Mouse (Mus musculus) stomach, embryonic 15.5 days (tissue): Measurements from ENCODE around the gene Foxe1. TPM values are rescaled to one million over a fixed set of nuclear protein-coding genes. Genes with fewer than 3 reads are reported as not detected.

Experiments
- ATAC-seq: fragments of 200-750 bp; cut with Nextera tagmentation; 2 replicates; pipeline ENCODE4 v1.8.0; 2017; ENCODE audit warnings: low read depth, moderate number of reproducible peaks, moderate TSS enrichment; ENCODE audit not compliant: insufficient read depth, low FRiP score
- H3K27ac ChIP-seq: fragments of 300-500 bp; sonication (generic); 2 replicates; pipeline ENCODE4 v1.5.1; 2015; ENCODE audit warnings: mild to moderate bottlenecking, inconsistent platforms
- H3K27me3 ChIP-seq: fragments of 300-500 bp; sonication (generic); replicated peaks from 2 replicates; pipeline ENCODE4 v1.6.1; 2015; ENCODE audit warnings: inconsistent platforms
- H3K36me3 ChIP-seq: fragments of 300-500 bp; sonication (generic); 2 replicates; pipeline ENCODE4 v1.6.1; 2015; ENCODE audit warnings: inconsistent platforms
- H3K4me1 ChIP-seq: fragments of 300-500 bp; sonication (generic); 2 replicates; pipeline ENCODE4 v1.6.1; 2015; ENCODE audit warnings: inconsistent platforms
- H3K4me2 ChIP-seq: fragments of 300-500 bp; sonication (generic); 2 replicates; pipeline ENCODE4 v1.6.1; 2015; ENCODE audit warnings: mild to moderate bottlenecking, inconsistent platforms
- H3K4me3 ChIP-seq: fragments of 300-500 bp; sonication (generic); replicated peaks from 2 replicates; pipeline ENCODE4 v1.5.1; 2015; ENCODE audit warnings: inconsistent platforms
- H3K9ac ChIP-seq: fragments of 300-500 bp; sonication (generic); 2 replicates; pipeline ENCODE4 v1.6.1; 2015; ENCODE audit warnings: inconsistent platforms
- H3K9me3 ChIP-seq: fragments of 300-500 bp; sonication (generic); 2 replicates; pipeline ENCODE4 v1.6.1; 2016; ENCODE audit warnings: inconsistent platforms
- WGBS: fragments of 180-500 bp; shearing (Covaris S2); methylation state at CpG from one replicate; pipeline ENCODE4 v1.1.7; 2015; 5-methylcytosine and 5-hydroxymethylcytosine counted together
- polyA plus RNA-seq: library from polyadenylated mRNA; unstranded; fragments of >200 nt; fragmentation: Nextera tagmentation; extraction: Ambion mirVana; gene quantifications from 2 replicates; pipeline ENCODE4 v1.2.1, GENCODE M21; 2015

The Foxe1 gene
- polyA plus RNA-seq, 1 experiment from 2014 or later, result 0.71 TPM

DNA sequence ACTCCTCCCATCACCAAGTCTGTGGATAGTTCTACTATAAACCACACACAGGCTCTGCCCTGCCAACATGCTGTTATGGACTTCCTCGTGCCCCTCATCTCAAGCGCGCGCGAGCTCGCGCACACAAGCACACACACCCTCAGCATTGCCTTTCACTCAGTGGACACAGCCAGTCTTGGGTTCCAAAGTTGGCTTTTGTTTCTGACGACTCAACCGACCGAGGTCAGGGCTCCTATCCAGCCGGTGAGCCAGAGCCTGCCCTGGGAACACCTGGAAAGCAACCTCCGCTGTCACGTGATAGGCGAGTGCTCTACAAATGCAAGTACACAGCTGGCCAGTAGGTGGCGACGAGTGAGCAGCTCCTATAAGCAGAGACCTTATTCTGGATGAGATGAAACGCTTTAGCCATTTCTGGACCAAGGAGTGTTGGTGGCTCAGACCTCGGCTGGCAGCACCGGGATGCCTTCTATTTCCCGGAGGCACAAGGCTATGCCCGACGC is 31.5 kb downstream of the Foxe1 start:
- Histone ChIP-seq H3K36me3 (peaks cover 19% of the 10 kb centered on the region), H3K27me3 (no peaks in the 10 kb centered on the region; the same call in 1 of the 2 replicates), H3K4me3 (peak overlapping the region; percentile 36), H3K9me3 (no peaks in the 10 kb centered on the region), H3K27ac (no peak overlapping the region), H3K4me1 (0 out of 2 replicates have a peak, but pooled peaks cover 3% of the 10 kb centered on the region), H3K9ac (no peak overlapping the region), H3K4me2 (peak overlapping the region; percentile 66)
- 26% methylated on average over 22 of the region's 22 CpGs for WGBS
- peak; percentile 56 for ATAC-seq

DNA sequence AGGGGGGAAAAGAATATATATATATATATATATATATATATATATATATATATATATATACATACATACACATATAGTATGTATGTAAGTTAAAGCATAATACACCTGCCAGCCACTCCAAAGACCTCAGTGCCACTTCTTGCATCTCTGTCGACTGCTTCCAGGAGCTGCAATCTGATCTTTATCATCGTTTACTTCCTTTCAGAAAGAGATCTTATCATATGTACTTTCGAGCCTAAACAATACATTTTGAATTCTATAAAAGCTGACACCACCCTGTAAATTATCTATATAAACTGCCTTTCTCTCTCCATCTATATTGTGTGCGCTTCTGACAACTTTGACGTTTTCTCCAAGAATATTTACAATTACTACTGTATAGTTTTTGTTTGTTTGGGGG is 45.1 kb downstream of the Foxe1 start:
- no peak for ATAC-seq
- no peaks in the 10 kb centered on the region for H3K9me3 ChIP-seq
- WGBS, result 17% methylated on average over 5 of the region's 5 CpGs
- peak overlapping the region; percentile 97 for H3K27ac ChIP-seq
- no peaks in the 10 kb centered on the region; the same call in 1 of the 2 replicates for H3K36me3 ChIP-seq
- H3K27me3 ChIP-seq, result no peaks in the 10 kb centered on the region
- no peaks in the 10 kb centered on the region for H3K4me1 ChIP-seq
- H3K9ac ChIP-seq, result peak overlapping the region; percentile 91; the same call in 1 of the 2 replicates
- peak overlapping the region; percentile 71 for H3K4me2 ChIP-seq
- H3K4me3 ChIP-seq, result peak overlapping the region; percentile 69

DNA sequence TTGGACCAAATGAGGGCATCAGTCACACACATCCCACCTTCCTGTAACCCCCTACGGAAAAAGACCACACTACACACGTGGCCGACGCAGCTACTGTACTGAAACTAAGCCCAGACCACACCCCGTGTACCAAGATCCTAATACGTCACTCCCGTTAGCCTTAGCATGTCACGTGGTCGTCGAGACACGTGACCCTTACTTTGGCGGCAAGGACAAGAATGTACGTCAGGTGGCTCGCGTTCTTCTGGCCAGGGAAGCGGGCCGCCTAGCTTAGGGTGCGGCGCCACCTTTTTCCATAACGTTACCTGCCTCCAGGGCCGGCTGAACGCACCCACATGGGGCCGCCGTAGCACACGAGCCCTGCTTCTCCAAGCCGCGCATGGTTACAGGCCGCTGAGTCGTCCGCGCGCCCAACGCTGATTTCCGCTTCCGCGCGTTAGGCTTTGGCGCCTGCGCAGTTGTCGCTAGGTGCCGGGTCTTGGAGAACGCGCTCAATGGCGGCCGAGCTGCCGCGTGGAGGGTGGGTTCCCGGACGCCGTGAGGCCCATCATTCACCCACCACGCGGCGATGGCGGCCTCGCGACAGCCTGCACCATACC is 45.7 kb downstream of the Foxe1 start, which contains the start of gene Trmo:
TSS of gene Trmo (minus strand) at position 425 of the 599 bp plus-strand sequence.
- Histone ChIP-seq H3K4me1 (no peaks in the 10 kb centered on the region), H3K36me3 (no peaks in the 10 kb centered on the region; the same call in 1 of the 2 replicates), H3K4me3 (peak within 1 kb of the TSS; percentile 69), H3K9me3 (no peaks in the 10 kb centered on the region), H3K27ac (peak within 1 kb of the TSS; percentile 97), H3K27me3 (no peaks in the 10 kb centered on the region), H3K4me2 (peak within 1 kb of the TSS; percentile 71), H3K9ac (peak within 1 kb of the TSS; percentile 91)
- WGBS, result under 1% methylated on average over 56 of the region's 56 CpGs
- ATAC-seq, result peak; percentile 92

DNA sequence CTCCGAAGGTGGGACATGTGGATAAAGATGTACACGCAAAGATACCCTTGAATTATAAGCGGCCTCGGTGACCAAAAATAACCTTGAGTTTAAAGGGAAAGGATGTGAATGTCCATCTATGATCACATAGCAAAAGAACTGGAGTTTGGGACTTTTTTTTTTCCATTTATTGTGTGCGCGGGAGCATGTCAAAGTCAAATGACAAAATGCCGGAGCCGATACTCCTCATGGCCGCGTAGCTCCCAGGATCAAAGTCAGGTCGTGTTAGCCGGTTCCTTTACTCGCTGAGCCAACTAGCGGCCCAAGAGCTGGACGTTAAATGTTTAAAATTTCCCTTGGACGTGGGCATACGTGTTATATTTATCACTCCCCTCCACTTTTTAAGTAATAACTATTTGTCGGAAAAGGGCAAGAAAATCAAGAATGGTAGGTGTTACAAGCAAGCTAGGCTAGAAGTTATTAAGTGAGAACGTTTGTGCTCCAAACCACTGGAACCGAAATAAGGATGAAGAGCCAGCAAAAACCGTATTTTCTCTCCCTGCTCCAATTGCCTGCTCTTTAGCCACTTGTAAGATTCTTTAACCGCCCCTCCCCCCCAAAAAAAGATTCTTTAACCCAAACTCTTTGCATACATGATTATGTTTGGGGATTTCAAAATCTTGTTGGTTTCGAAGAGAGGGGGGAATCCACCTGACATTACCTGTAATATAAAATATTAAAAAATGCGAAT is 46.4 kb downstream of the Foxe1 start:
- Histone ChIP-seq H3K4me1 (no peaks in the 10 kb centered on the region), H3K4me2 (peak overlapping the region; percentile 71), H3K9ac (peak overlapping the region; percentile 91), H3K27ac (peak overlapping the region; percentile 97), H3K4me3 (peak overlapping the region; percentile 69), H3K9me3 (no peaks in the 10 kb centered on the region), H3K36me3 (no peaks in the 10 kb centered on the region; the same call in 1 of the 2 replicates), H3K27me3 (no peaks in the 10 kb centered on the region)
- 1% methylated on average over 24 of the region's 24 CpGs for WGBS
- no peak for ATAC-seq

DNA sequence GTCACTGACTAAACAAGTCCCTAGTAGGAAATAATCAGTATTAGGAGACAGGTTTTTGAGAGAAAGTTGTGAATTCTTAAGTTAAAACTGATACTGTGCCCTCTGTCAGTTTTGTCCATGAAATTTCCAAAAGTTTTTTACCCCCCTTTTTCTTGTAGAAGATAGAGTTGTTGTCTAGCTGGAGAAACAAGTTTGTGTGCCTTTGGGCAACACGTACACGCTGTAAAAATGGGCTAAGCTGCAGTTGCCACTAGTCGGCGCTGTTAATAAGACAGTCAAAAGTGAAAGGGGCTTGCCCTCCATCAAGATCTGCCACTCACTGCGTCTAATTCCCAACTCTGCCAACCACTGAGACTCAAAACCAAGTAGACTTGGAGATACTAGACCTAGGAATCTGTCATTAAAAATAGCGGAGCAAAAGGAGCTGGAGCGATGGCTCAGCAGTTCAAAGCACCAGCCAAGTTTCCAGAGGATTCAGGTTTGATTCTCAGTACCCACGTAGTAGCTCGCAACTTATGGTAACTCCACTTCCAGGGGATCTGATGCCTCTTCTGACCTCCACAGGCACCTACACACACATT is 47.1 kb downstream of the Foxe1 start:
- 24% methylated on average over 9 of the region's 9 CpGs for WGBS
- no peak overlapping the region for H3K9ac ChIP-seq
- no peaks in the 10 kb centered on the region; the same call in 1 of the 2 replicates for H3K36me3 ChIP-seq
- no peaks in the 10 kb centered on the region for H3K9me3 ChIP-seq
- peak overlapping the region; percentile 97; the same call in 1 of the 2 replicates for H3K27ac ChIP-seq
- peak overlapping the region; percentile 71 for H3K4me2 ChIP-seq
- ATAC-seq, result no peak
- peak overlapping the region; percentile 69 for H3K4me3 ChIP-seq
- no peaks in the 10 kb centered on the region for H3K4me1 ChIP-seq
- H3K27me3 ChIP-seq, result no peaks in the 10 kb centered on the region

DNA sequence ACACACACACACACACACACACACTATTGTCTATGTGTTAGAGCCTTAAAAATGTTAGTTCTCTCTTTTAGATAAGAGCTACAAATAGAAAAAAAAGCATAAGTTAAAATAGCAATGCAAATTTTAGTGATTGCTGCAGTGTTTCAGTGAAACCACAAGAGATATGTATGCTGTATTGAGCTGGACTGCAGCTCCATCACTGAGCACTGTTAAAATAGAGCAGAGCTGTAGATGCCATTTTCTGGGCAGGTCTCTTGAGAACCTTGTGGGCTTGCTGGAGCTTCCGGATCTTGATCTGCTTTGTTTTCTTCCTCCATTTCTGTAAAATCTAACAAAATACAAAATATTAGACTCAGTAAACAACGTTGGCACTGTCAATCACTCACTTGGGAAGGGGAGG is 51.0 kb downstream of the Foxe1 start:
- no peaks in the 10 kb centered on the region for H3K9me3 ChIP-seq
- H3K4me3 ChIP-seq, result no peak overlapping the region
- no peak overlapping the region for H3K27ac ChIP-seq
- WGBS, result 76% methylated on average over 2 of the region's 2 CpGs
- H3K4me2 ChIP-seq, result no peak overlapping the region
- no peak for ATAC-seq
- no peaks in the 10 kb centered on the region for H3K4me1 ChIP-seq
- H3K9ac ChIP-seq, result no peak overlapping the region
- H3K36me3 ChIP-seq, result no peaks in the 10 kb centered on the region
- no peaks in the 10 kb centered on the region for H3K27me3 ChIP-seq

DNA sequence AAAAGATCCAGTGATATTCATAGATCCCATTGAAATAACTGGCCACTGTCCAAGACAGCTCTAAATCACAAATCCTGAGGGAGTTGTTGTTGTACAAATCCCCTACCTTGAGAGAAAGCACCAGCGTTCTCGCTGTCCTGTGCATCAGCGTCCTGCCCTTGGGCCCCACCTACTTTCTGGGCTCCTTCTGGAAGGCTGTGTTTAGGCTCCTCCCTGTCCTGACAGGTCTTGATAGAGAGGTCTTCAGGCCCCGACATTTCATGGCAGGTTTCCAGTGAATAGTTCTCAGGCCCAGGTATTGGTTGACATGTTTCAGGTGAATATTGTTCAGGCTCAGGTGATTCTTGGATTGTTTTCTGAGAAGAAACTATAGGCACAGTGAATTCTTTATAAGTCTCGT is 52.3 kb downstream of the Foxe1 start:
- H3K4me1 ChIP-seq, result no peaks in the 10 kb centered on the region
- no peaks in the 10 kb centered on the region for H3K9me3 ChIP-seq
- no peak overlapping the region for H3K27ac ChIP-seq
- peak; percentile 82; the same call in 1 of the 2 replicates for ATAC-seq
- no peaks in the 10 kb centered on the region for H3K27me3 ChIP-seq
- no peaks in the 10 kb centered on the region for H3K36me3 ChIP-seq
- no peak overlapping the region for H3K9ac ChIP-seq
- H3K4me3 ChIP-seq, result no peak overlapping the region
- 17% methylated on average over 5 of the region's 5 CpGs for WGBS
- no peak overlapping the region for H3K4me2 ChIP-seq

Other genes with a start within 250 kb of the Foxe1 start
- 59.5 and 62.0 TPM in 2 replicates for gene Ncbp1, start 205.0 kb upstream of the Foxe1 start, polyA plus RNA-seq
- gene Tstd2, start 204.9 kb upstream of the Foxe1 start, polyA plus RNA-seq, result 33.3 and 38.2 TPM in 2 replicates
- gene Xpa, start 147.3 kb upstream of the Foxe1 start, polyA plus RNA-seq, result 21.7 and 23.7 TPM in 2 replicates
- gene Trmo, start 45.8 kb downstream of the Foxe1 start, polyA plus RNA-seq, result 10.0 and 10.3 TPM in 2 replicates
- 13.2 and 31.5 TPM in 2 replicates for gene Hemgn, start 69.9 kb downstream of the Foxe1 start, polyA plus RNA-seq
- gene Anp32b, start 107.3 kb downstream of the Foxe1 start, polyA plus RNA-seq, result 259 and 284 TPM in 2 replicates
- gene Nans, start 145.6 kb downstream of the Foxe1 start, polyA plus RNA-seq, result 88.6 and 96.7 TPM in 2 replicates
- gene Trim14, start 192.5 kb downstream of the Foxe1 start, polyA plus RNA-seq, result 5.2 and 5.3 TPM in 2 replicates